Mouse (Mus musculus) olfactory bulb, adult 2 months (tissue): ENCODE results near the gene Mme.

Experiments used
- CTCF ChIP-seq: fragments of 200-500 bp; IDR thresholded peaks from 2 replicates; pipeline ENCODE4 v1.5.1; 2012; ENCODE audit warnings: low read depth, mild to moderate bottlenecking, low read length, moderate library complexity; ENCODE audit not compliant: insufficient read depth
- POLR2A ChIP-seq: fragments of 200-500 bp; IDR thresholded peaks from 2 replicates; pipeline ENCODE4 v1.6.1; 2012; ENCODE audit warnings: mild to moderate bottlenecking, low read depth, low read length, moderate library complexity; ENCODE audit not compliant: insufficient read depth

DNA sequence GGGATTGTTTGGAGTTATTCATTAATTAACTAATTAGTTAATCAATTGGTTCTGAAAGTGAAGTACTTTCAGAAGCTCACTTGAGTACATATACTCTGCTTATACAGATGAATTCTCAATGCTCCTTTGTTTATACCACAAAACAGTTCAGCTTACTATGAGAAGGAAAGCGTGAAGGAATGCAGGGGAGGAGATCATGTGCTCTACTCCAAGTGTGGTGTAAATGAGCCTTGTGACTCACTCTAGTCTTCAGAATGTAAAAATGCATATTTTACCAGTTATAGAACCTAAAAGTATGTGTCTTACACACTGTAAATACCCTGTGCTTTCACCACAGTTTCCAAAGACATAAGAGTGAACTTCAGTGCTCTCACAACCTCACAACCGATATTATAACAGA, 84.3 kb downstream of the Mme start:
- TF ChIP-seq CTCF (no peak), POLR2A (no peak)
